Mouse (Mus musculus) kidney, postnatal 25 days (tissue): ENCODE measurements around the gene Smagp.

Experiments used
- DNase-seq, 2 experiments: peaks; one replicate each; pipeline ENCODE4 v3.0.0; 2021; ENCODE audit warnings: mixed read lengths in 2 of 2

The Smagp gene

GRCm38 (mm10) chr15:100665411-100666218, 28.9 kb upstream of the Smagp start:
- DNase-seq = no peak

GRCm38 (mm10) chr15:100664813-100665274, 28.1 kb upstream of the Smagp start:
- no peak for DNase-seq

GRCm38 (mm10) chr15:100660805-100661204, 24.1 kb upstream of the Smagp start:
- DNase-seq = no peak

- peak; percentile 73 to 81 for DNase-seq
Measured at GRCm38 (mm10) chr15:100660306-100660705, 23.6 kb upstream of the Smagp start.

GRCm38 (mm10) chr15:100655201-100655600, 18.5 kb upstream of the Smagp start:
- DNase-seq = no peak

- no peak for DNase-seq
Measured at GRCm38 (mm10) chr15:100654271-100654670, 17.5 kb upstream of the Smagp start.

- DNase-seq = no peak
Measured at GRCm38 (mm10) chr15:100651610-100652009, 14.9 kb upstream of the Smagp start.

- no peak for DNase-seq
Measured at GRCm38 (mm10) chr15:100650111-100650510, 13.4 kb upstream of the Smagp start.

- DNase-seq = no peak
Measured at GRCm38 (mm10) chr15:100646161-100646560, 9.4 kb upstream of the Smagp start.

GRCm38 (mm10) chr15:100642451-100642850, 5.7 kb upstream of the Smagp start:
- DNase-seq = no peak

GRCm38 (mm10) chr15:100641226-100641810, 4.6 kb upstream of the Smagp start:
- peak; percentile 36 to 71 for DNase-seq

GRCm38 (mm10) chr15:100639972-100640750, 3.4 kb upstream of the Smagp start:
- no peak for DNase-seq

GRCm38 (mm10) chr15:100637661-100638060, 921 bp upstream of the Smagp start:
- peak; percentile 60 to 71 for DNase-seq

- DNase-seq = no peak
Measured at GRCm38 (mm10) chr15:100635851-100636645, 692 bp downstream of the Smagp start.

GRCm38 (mm10) chr15:100635239-100635638, 1.5 kb downstream of the Smagp start:
- DNase-seq = no peak

- DNase-seq = peak; percentile 27 to 65
Measured at GRCm38 (mm10) chr15:100633341-100633740, 3.4 kb downstream of the Smagp start.

GRCm38 (mm10) chr15:100632323-100632722, 4.4 kb downstream of the Smagp start:
- DNase-seq = no peak

- no peak for DNase-seq
Measured at GRCm38 (mm10) chr15:100631454-100632170, 5.1 kb downstream of the Smagp start.

- DNase-seq = no peak
Measured at GRCm38 (mm10) chr15:100630126-100630525, 6.6 kb downstream of the Smagp start.

- DNase-seq = peak in 1 of 2 experiments; percentile 59
Measured at GRCm38 (mm10) chr15:100628797-100629196, 7.9 kb downstream of the Smagp start.

GRCm38 (mm10) chr15:100627774-100628370, 8.9 kb downstream of the Smagp start:
- no peak for DNase-seq
